Mouse (Mus musculus): ENCODE data around the gene Ibsp. TPM values are rescaled to one million over a fixed set of nuclear protein-coding genes. Genes with fewer than 3 reads are reported as not detected.

Gene Ibsp
- polyA plus RNA-seq (2015; fragmentation: Nextera tagmentation; extraction: Ambion mirVana) = 0.26 and 0.73 TPM in 2 replicates

- no peak within 1 kb of the TSS for H3K9ac ChIP-seq
- no peaks in the 10 kb centered on the region for H3K27me3 ChIP-seq
- no peak within 1 kb of the TSS for H3K27ac ChIP-seq (replicated peaks)
- 64% methylated on average over 6 of the region's 6 CpGs for WGBS
- no peaks in the 10 kb centered on the region for H3K9me3 ChIP-seq
- H3K4me1 ChIP-seq (replicated peaks) = no peaks in the 10 kb centered on the region
- no peak within 1 kb of the TSS for H3K4me3 ChIP-seq
- no peak for ATAC-seq (ENCODE audit: low FRiP score, low read depth)
- no peak within 1 kb of the TSS for H3K4me2 ChIP-seq
- no peaks in the 10 kb centered on the region for H3K36me3 ChIP-seq
Observed at GRCm38 (mm10) chr5:104298994-104299393, at the start of gene Ibsp. TSS of gene Ibsp (plus strand) at chr5:104299171.

GRCm38 (mm10) chr5:104251811-104252210 lies 47.2 kb upstream of the Ibsp start:
- Histone ChIP-seq H3K4me3 (no peak overlapping the region), H3K9me3 (no peaks in the 10 kb centered on the region), H3K9ac (no peak overlapping the region), H3K4me2 (no peak overlapping the region), H3K27me3 (no peaks in the 10 kb centered on the region), H3K4me1 (replicated peaks) (no peaks in the 10 kb centered on the region), H3K27ac (replicated peaks) (no peak overlapping the region), H3K36me3 (no peaks in the 10 kb centered on the region)
- no peak for ATAC-seq (ENCODE audit: low FRiP score, low read depth)
- WGBS = 87% methylated on average over 5 of the region's 5 CpGs

- no peak for ATAC-seq (ENCODE audit: low FRiP score, low read depth)
- no peaks in the 10 kb centered on the region for H3K4me1 ChIP-seq (replicated peaks)
- H3K27me3 ChIP-seq = no peaks in the 10 kb centered on the region
- H3K9ac ChIP-seq = no peak overlapping the region
- H3K4me3 ChIP-seq = no peak overlapping the region
- H3K9me3 ChIP-seq = no peaks in the 10 kb centered on the region
- H3K36me3 ChIP-seq = no peaks in the 10 kb centered on the region
- H3K4me2 ChIP-seq = no peak overlapping the region
- 77% methylated on average over 3 of the region's 3 CpGs for WGBS
- no peak overlapping the region for H3K27ac ChIP-seq (replicated peaks)
Observed at GRCm38 (mm10) chr5:104256585-104256984, 42.4 kb upstream of the Ibsp start.

GRCm38 (mm10) chr5:104261908-104262461 lies 37.0 kb upstream of the Ibsp start:
- Histone ChIP-seq H3K27ac (replicated peaks) (no peak overlapping the region), H3K9me3 (no peaks in the 10 kb centered on the region), H3K4me3 (no peak overlapping the region), H3K4me1 (replicated peaks) (no peaks in the 10 kb centered on the region), H3K4me2 (no peak overlapping the region), H3K9ac (no peak overlapping the region), H3K27me3 (no peaks in the 10 kb centered on the region), H3K36me3 (no peaks in the 10 kb centered on the region)
- 77% methylated on average over 4 of the region's 4 CpGs for WGBS
- no peak for ATAC-seq (ENCODE audit: low FRiP score, low read depth)

- H3K4me2 ChIP-seq = no peak overlapping the region
- H3K36me3 ChIP-seq = no peaks in the 10 kb centered on the region
- H3K27ac ChIP-seq (replicated peaks) = no peak overlapping the region
- H3K27me3 ChIP-seq = no peaks in the 10 kb centered on the region
- ATAC-seq (ENCODE audit: low FRiP score, low read depth) = no peak
- H3K4me3 ChIP-seq = no peak overlapping the region
- H3K9ac ChIP-seq = no peak overlapping the region
- H3K9me3 ChIP-seq = no peaks in the 10 kb centered on the region
- 88% methylated on average over 13 of the region's 13 CpGs for WGBS
- no peaks in the 10 kb centered on the region for H3K4me1 ChIP-seq (replicated peaks)
Observed at GRCm38 (mm10) chr5:104263014-104263776, 35.8 kb upstream of the Ibsp start.

- H3K27me3 ChIP-seq = no peaks in the 10 kb centered on the region
- H3K36me3 ChIP-seq = no peaks in the 10 kb centered on the region
- 80% methylated on average over 6 of the region's 6 CpGs for WGBS
- no peak overlapping the region for H3K4me3 ChIP-seq
- H3K27ac ChIP-seq (replicated peaks) = no peak overlapping the region
- H3K4me1 ChIP-seq (replicated peaks) = no peaks in the 10 kb centered on the region
- no peak overlapping the region for H3K9ac ChIP-seq
- H3K4me2 ChIP-seq = no peak overlapping the region
- ATAC-seq (ENCODE audit: low FRiP score, low read depth) = no peak
- H3K9me3 ChIP-seq = no peaks in the 10 kb centered on the region
Observed at GRCm38 (mm10) chr5:104294201-104294600, 4.8 kb upstream of the Ibsp start.

GRCm38 (mm10) chr5:104314073-104314472 lies 15.1 kb downstream of the Ibsp start:
- Histone ChIP-seq H3K4me3 (no peak overlapping the region), H3K9ac (no peak overlapping the region), H3K9me3 (no peaks in the 10 kb centered on the region), H3K27ac (replicated peaks) (no peak overlapping the region), H3K27me3 (no peaks in the 10 kb centered on the region), H3K4me1 (replicated peaks) (no peaks in the 10 kb centered on the region), H3K36me3 (no peaks in the 10 kb centered on the region), H3K4me2 (no peak overlapping the region)
- 68% methylated on average over 1 of the region's 1 CpGs for WGBS
- ATAC-seq (ENCODE audit: low FRiP score, low read depth) = no peak

- ATAC-seq (ENCODE audit: low FRiP score, low read depth) = no peak
- Histone ChIP-seq H3K4me1 (replicated peaks) (no peaks in the 10 kb centered on the region), H3K9ac (no peak within 1 kb of the TSS), H3K36me3 (no peaks in the 10 kb centered on the region), H3K4me3 (no peak within 1 kb of the TSS), H3K4me2 (no peak within 1 kb of the TSS), H3K9me3 (no peaks in the 10 kb centered on the region), H3K27ac (replicated peaks) (no peak within 1 kb of the TSS), H3K27me3 (no peaks in the 10 kb centered on the region)
- 86% methylated on average over 6 of the region's 6 CpGs for WGBS
Observed at GRCm38 (mm10) chr5:104325029-104325428, 26.1 kb downstream of the Ibsp start, which contains the start of gene Mepe. TSS of gene Mepe (plus strand) at chr5:104325329.

GRCm38 (mm10) chr5:104326884-104327283 lies 27.9 kb downstream of the Ibsp start:
- no peaks in the 10 kb centered on the region for H3K27me3 ChIP-seq
- no peak for ATAC-seq (ENCODE audit: low FRiP score, low read depth)
- H3K4me1 ChIP-seq (replicated peaks) = no peaks in the 10 kb centered on the region
- no peak overlapping the region for H3K4me2 ChIP-seq
- no peaks in the 10 kb centered on the region for H3K36me3 ChIP-seq
- H3K4me3 ChIP-seq = no peak overlapping the region
- H3K9me3 ChIP-seq = no peaks in the 10 kb centered on the region
- WGBS = 81% methylated on average over 4 of the region's 4 CpGs
- H3K9ac ChIP-seq = no peak overlapping the region
- no peak overlapping the region for H3K27ac ChIP-seq (replicated peaks)

GRCm38 (mm10) chr5:104327389-104327788 lies 28.4 kb downstream of the Ibsp start:
- H3K9me3 ChIP-seq = no peaks in the 10 kb centered on the region
- H3K27ac ChIP-seq (replicated peaks) = no peak overlapping the region
- WGBS = 84% methylated on average over 8 of the region's 8 CpGs
- ATAC-seq (ENCODE audit: low FRiP score, low read depth) = no peak
- H3K36me3 ChIP-seq = no peaks in the 10 kb centered on the region
- no peak overlapping the region for H3K4me2 ChIP-seq
- H3K9ac ChIP-seq = no peak overlapping the region
- no peaks in the 10 kb centered on the region for H3K27me3 ChIP-seq
- H3K4me1 ChIP-seq (replicated peaks) = no peaks in the 10 kb centered on the region
- no peak overlapping the region for H3K4me3 ChIP-seq

GRCm38 (mm10) chr5:104327876-104328275 lies 28.9 kb downstream of the Ibsp start:
- H3K36me3 ChIP-seq = no peaks in the 10 kb centered on the region
- H3K9ac ChIP-seq = no peak overlapping the region
- H3K4me2 ChIP-seq = no peak overlapping the region
- no peaks in the 10 kb centered on the region for H3K4me1 ChIP-seq (replicated peaks)
- no peak overlapping the region for H3K4me3 ChIP-seq
- peak; percentile 51; the same call in 1 of the 2 replicates for ATAC-seq (ENCODE audit: low FRiP score, low read depth)
- no peaks in the 10 kb centered on the region for H3K9me3 ChIP-seq
- no peak overlapping the region for H3K27ac ChIP-seq (replicated peaks)
- no peaks in the 10 kb centered on the region for H3K27me3 ChIP-seq

- ATAC-seq (ENCODE audit: low FRiP score, low read depth) = peak; percentile 71; the same call in 1 of the 2 replicates
Observed at GRCm38 (mm10) chr5:104328317-104328850, 29.4 kb downstream of the Ibsp start.

More at GRCm38 (mm10) chr5:104328317-104328850, 29.4 kb downstream of the Ibsp start:
- H3K4me2 ChIP-seq = no peak overlapping the region
- no peaks in the 10 kb centered on the region for H3K9me3 ChIP-seq
- H3K36me3 ChIP-seq = no peaks in the 10 kb centered on the region
- no peak overlapping the region for H3K4me3 ChIP-seq
- no peaks in the 10 kb centered on the region for H3K4me1 ChIP-seq (replicated peaks)
- no peak overlapping the region for H3K9ac ChIP-seq
- no peak overlapping the region for H3K27ac ChIP-seq (replicated peaks)
- WGBS = 75% methylated on average over 4 of the region's 4 CpGs
- H3K27me3 ChIP-seq = no peaks in the 10 kb centered on the region

All from hindbrain, embryonic 15.5 days (tissue).